Mouse (Mus musculus) frontal cortex, adult (tissue): ENCODE measurements around the gene Adam15.
A peak's percentile ranks its signal among the peaks of the same experiment; 100 is the strongest.

Experiments used
- ATAC-seq: cut with Nextera tagmentation; 2 replicates; pipeline ENCODE4 v1.9.2; 2017; ENCODE audit warnings: mild to moderate bottlenecking, moderate library complexity, mixed read lengths; ENCODE audit not compliant: low TSS enrichment

The Adam15 gene

DNA sequence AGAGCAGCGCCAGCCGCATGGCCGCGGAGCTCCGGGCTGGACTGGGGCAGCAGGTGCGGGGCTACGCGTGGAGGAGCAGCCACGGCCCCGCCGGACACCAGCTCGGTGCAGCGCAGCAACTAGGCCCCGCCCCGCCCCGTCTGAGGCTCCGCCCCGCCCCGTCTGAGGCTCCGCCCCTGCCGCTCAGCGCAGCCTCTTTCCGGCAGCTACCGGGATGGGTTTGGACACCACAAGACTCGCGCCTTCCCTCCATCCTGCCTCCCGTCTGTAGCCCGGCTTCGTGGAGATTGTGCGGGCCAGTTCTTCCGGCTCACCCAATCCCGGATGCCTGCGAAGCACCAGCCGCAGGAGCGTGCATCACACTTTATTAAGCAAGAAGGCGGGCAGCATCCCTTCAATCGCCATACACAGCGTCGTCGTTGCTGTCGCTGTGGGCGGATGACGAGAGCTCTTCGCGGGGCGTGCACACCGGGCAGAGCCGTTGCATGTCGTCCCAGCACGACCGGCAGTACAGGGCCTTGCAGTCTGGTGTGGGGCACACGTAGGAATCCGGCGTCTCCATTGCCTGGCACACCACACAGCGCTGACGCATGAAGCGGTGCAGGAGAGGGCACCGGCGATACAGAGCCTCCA lies at the start of gene Adam15:
Adam15 (minus strand) TSS at position 128 of the 633 bp plus-strand sequence.
- peak; percentile 80 for ATAC-seq

- ATAC-seq, result no peak
Measured at GRCm38 (mm10) chr3:89396654-89397005, 46.8 kb upstream of the Adam15 start.

- ATAC-seq, result no peak
Measured at GRCm38 (mm10) chr3:89395806-89396653, 46.2 kb upstream of the Adam15 start.

DNA sequence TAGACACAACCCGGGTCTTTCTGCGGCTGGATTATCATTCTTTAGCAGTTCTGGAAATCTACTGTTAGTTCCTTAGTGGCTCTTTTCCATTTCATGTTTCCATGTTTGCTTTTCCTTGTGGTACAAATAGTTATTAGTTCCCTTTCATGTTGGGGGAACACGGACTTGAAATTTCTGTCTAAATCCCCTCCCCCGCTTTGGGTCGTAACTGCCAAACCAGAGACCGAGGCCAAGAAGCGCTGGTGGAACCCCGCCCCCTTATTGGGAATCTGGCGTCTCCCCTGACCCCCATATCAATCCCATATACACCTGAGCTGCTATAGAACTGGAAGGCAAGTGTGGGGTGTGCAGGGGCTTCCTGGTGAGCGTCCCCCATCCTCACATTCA lies 45.6 kb upstream of the Adam15 start:
- no peak for ATAC-seq

DNA sequence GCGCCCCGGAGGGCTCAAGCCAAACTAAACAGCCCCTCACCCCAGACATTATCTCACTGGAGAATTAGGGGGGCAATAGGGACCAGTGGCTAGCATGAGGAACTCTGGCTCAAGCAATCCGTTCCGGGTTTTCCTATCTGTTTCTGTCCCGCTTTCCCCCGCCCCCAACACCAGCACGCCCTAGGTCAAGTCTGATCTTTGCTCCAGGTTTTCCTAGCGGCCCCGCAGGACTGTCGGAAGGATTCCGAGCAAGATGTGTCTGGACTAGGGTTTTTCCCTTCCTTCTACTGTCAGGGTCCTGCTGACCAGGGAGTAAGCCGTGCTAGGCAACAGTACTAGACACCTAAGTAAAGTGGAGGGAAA lies 45.1 kb upstream of the Adam15 start:
- 0 out of 2 replicates have a peak, but pooled peaks have one; percentile 3 for ATAC-seq

GRCm38 (mm10) chr3:89394006-89394893 lies 44.5 kb upstream of the Adam15 start, which contains the start of gene Zbtb7b:
Gene Zbtb7b (minus strand): TSS chr3:89394776.
- ATAC-seq, result peak; percentile 17

DNA sequence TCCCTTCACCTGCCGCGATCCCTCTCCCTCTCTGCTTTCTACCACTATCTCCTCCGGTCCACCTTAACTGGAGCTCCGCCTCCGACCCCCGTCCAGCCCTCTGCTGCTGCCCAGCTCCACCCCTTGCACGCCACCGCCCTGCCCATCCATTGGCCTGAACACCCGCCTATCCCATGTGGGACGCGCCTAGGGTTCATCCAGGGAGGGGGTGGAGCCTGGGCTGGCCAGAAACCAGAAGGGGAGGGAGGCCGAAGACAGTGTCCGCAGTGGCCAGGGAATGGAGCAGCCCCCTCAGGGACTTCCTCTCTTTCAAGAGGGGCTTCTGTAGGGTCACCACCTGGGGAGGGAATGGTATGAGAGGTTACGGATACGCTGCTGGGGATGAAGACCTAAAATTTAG lies 43.8 kb upstream of the Adam15 start:
- ATAC-seq, result peak; percentile 83

DNA sequence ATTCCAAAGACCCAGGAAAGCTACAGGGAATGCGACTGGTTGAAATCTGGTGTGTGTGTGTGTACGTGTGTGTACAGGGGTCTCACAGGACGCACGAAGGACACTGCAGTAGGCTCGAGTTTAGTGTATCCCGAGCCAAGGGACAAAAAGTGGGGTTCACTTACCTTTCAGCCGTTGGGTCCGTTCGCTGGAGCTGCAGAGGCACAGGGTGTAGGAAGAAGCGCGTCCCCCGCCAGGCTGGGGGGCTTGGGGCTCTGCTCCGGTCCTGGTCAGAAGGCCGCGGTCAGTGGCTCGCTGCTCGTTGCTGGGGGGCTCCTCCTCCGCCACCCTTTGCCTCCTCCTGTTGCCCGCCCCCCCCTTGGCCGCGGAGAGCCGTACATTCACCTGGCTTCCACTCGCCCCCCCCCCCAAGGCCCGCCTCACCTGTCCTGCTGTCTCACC lies 43.1 kb upstream of the Adam15 start:
- ATAC-seq, result no peak

GRCm38 (mm10) chr3:89391663-89392511 lies 42.1 kb upstream of the Adam15 start:
- no peak for ATAC-seq

DNA sequence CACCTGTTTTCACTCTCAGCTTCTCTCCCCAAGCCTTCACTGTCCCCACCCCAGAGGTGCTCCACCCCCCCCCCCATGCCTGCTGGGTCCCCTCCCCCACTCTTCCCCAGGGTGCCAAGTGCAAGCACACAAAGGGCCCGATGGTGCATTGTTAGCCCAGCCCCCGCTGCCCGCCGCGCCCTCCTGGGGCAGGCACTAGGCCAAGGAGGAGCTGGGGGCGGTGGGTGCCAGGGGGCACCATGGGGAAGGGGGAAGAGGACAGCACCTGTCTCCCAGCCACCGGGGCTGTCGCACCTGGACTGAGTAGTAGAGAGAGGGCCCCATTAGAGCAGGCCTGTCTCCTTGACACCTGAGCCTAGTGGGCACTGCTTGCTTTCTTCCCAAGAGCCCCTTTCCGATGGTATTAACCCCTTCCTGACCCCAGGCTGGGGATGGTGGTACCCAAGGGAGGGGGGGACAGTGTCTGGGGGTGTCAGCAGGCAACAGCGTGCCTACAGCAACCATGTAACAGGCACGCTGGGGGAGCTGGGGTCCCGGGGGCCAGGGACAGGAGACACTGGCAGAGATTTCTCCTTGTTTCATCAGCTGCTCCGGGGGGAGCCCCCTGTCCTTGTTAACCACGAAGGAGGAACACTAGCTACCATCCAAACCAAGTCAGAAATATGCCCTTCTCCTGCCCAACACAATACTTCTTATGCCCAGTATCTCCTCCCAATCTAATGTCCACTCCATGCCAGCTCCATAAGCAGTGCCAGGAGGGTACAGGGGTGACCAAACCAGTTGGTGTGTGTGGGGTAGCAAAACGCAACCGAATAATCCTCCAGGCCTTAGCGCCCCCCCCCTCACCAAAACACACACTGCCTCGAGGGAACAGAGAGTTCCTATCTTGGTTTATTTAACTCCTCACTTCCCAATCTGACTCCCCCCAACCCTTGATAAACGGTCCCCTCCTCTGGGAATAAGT lies 41.2 kb upstream of the Adam15 start:
- ATAC-seq, result no peak

- ATAC-seq, result no peak
Measured at GRCm38 (mm10) chr3:89390111-89390515, 40.3 kb upstream of the Adam15 start.

- ATAC-seq, result peak; percentile 56
Measured at GRCm38 (mm10) chr3:89388901-89389740, 39.3 kb upstream of the Adam15 start.

GRCm38 (mm10) chr3:89388134-89388881 lies 38.5 kb upstream of the Adam15 start:
- no peak for ATAC-seq

DNA sequence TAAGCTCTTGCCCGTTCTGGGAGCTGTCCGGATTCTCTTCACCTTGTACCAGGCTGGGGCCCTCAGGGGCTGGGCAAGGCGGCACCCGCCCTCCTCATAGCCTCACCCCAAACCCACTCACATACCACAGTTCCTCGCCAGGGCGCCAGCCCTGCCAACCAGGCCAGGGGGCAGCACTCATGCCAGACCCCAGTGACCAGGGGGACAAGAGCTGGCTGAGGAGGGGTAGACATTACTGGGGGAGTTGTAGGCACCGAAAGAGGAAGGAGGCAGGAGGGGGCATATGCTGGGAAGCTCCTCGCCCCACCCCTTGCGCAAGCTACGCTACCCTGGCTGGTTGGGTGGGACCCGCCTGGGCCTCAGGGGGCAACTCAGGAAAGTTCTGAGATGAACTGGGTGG lies 37.8 kb upstream of the Adam15 start:
- no peak for ATAC-seq

GRCm38 (mm10) chr3:89386438-89387420 lies 36.9 kb upstream of the Adam15 start:
- ATAC-seq, result no peak

DNA sequence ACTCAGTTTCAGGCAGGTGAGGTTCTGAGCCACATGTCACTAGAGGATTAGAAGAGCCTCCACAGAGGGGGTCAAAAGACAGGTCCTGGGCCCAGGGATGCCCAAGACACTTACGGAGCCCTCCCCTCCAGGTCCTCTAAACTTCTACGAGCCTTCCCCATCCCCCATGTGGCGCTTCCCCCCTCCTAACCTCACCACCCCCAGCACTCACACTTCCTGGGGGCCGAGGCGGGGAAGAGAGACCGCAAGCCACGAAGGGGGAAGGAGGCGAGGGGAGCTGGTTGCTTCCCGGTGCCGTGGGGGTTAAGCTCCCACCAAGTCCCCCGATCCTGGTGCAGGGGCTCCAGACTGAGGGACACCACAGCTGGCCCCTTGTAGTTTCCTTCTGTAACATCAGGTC lies 35.7 kb upstream of the Adam15 start:
- ATAC-seq, result no peak
